Mouse (Mus musculus) ES-E14 (cell line): ENCODE measurements around the gene Map4k4.

Experiments used
- CHD2 ChIP-seq: IDR thresholded peaks from 2 replicates; pipeline ENCODE4 v1.6.1; 2014; ENCODE audit warnings: mild to moderate bottlenecking, low read depth, low read length, inconsistent platforms
- HCFC1 ChIP-seq: IDR thresholded peaks from 2 replicates; pipeline ENCODE4 v1.6.1; 2012; ENCODE audit warnings: low read length, inconsistent platforms, borderline replicate concordance; ENCODE audit not compliant: insufficient read depth
- MAFK ChIP-seq: IDR thresholded peaks from 2 replicates; pipeline ENCODE4 v1.6.1; 2014; ENCODE audit warnings: mild to moderate bottlenecking, low read depth, low read length, inconsistent platforms; ENCODE audit not compliant: insufficient read depth
- ZC3H11A ChIP-seq: IDR thresholded peaks from 2 replicates; pipeline ENCODE4 v1.6.1; 2012; ENCODE audit warnings: low read depth, mild to moderate bottlenecking, inconsistent platforms, low read length, borderline replicate concordance
- ZNF384 ChIP-seq: IDR thresholded peaks from 2 replicates; pipeline ENCODE4 v1.6.1; 2012; ENCODE audit warnings: low read depth, low read length, inconsistent platforms

GRCm38 (mm10) chr1:39859213-39859612 is 41.5 kb upstream of the Map4k4 start:
- TF ChIP-seq ZC3H11A (no peak), ZNF384 (no peak), CHD2 (no peak), MAFK (no peak), HCFC1 (no peak)
